ENCODE assay signal across 8 mouse cellular contexts in the genomic region with DNA sequence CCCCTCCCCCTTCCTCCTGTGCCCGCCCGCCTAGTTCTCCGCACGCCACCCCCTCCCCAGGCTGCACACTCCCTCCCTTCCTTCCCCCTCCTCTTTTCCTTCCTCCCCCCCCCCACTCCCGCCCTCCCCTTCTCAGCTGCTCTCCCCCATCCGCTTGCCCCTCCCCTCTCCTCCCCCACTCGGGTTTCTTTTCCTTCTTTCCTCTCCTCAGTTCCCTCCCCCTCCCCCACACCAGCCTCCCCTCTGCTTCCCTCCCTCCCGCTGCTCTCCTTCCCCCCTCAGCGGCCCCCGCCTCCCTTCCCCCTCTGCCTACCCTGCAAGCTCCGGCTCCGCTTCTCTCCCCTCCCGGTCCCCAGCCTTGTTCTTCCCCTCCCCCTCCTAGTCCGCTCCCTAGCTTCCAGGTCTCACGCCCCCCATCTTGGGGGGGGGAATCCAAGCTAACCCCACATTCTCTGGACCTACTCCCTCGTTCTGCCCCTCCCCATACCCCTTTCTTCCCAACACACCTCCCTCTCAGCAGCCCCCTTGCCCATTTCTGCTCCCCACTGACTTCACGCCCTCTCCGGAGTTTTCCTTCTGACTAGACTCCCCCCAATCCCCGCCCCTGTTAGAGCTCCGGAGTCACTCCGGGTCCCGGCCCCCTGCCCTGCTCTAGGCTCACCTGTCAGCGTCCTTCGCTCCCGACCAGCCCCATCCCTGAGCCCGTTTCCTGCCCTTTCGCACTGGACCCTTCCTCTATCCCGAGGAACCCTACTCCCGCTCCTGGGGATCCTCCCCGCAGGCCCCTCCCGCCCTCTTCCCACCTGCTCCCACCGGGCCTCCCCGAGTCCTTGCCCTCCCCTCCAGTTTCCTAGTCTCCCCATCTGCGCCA. TPM values are rescaled to one million over a fixed set of nuclear protein-coding genes. Genes with fewer than 3 reads are reported as not detected.
DNase-seq lines count a peak whose midpoint lies in the region; ATAC-seq and TF ChIP-seq lines count a peak whose summit lies in the region.

No protein-coding gene starts in this region.

- H3K4me2 ChIP-seq in heart, embryonic 16.5 days (ENCODE audit: low read depth, low read length): peak overlapping the region; percentile 94

- TF ChIP-seq CTCF in G1E (IDR thresholded peaks at IDR 0.05; ENCODE audit: low read depth, low read length): no peak

- WGBS in forebrain, embryonic 10.5 days: 1% methylated on average over 29 of the region's 34 CpGs
- WGBS in heart, embryonic 16.5 days: under 1% methylated on average over 29 of the region's 34 CpGs

- peak overlapping the region; percentile 16; the same call in 1 of the 2 replicates for H3K4me3 ChIP-seq in G1E (ENCODE audit: low read depth, low read length)
- peak overlapping the region; percentile 63 for H3K4me3 ChIP-seq in forebrain, embryonic 10.5 days
- peak overlapping the region; percentile 87 for H3K4me3 ChIP-seq in heart, embryonic 16.5 days (ENCODE audit: low read length)

- H3K4me1 ChIP-seq in G1E (ENCODE audit: insufficient read depth, low read depth, low read length): peaks cover 6% of the 10 kb centered on the region
- H3K4me1 ChIP-seq in forebrain, embryonic 10.5 days: peaks cover 64% of the 10 kb centered on the region
- H3K4me1 ChIP-seq in heart, embryonic 16.5 days (ENCODE audit: control insufficient read depth, insufficient read depth, low read length): peaks cover 10% of the 10 kb centered on the region

- H3K9ac ChIP-seq in heart, embryonic 16.5 days (ENCODE audit: low read length): peak overlapping the region; percentile 93

- no peak for DNase-seq in G1E (ENCODE audit: low spot score)
- peak; percentile 93 for DNase-seq in brain, adult 2 months (ENCODE audit: low read depth, low spot score)
- peak; percentile 97 for DNase-seq in forebrain, embryonic 10.5 days (ENCODE audit: extremely low spot score, low spot score)
- peak; percentile 32 to 44 for DNase-seq in layer of hippocampus, postnatal 36 days
- DNase-seq in lung, postnatal 25 days (ENCODE audit: low spot score): peak; percentile 81
- DNase-seq in right cerebral cortex, postnatal 14 days: peak; percentile 92
- DNase-seq in MN1 (ENCODE audit: low spot score): no peak

- ATAC-seq in G1E (ENCODE audit: extremely low read depth, insufficient number of reproducible peaks, low FRiP score, poor library complexity, severe bottlenecking): no peak
- ATAC-seq in heart, embryonic 16.5 days (replicated peaks; ENCODE audit: extremely low read depth, insufficient read depth, low FRiP score): peak; percentile 63

- no peaks in the 10 kb centered on the region for H3K9me3 ChIP-seq in G1E (replicated peaks)
- H3K9me3 ChIP-seq in forebrain, embryonic 10.5 days: peaks cover 12% of the 10 kb centered on the region; the same call in 1 of the 2 replicates
- H3K9me3 ChIP-seq in heart, embryonic 16.5 days (replicated peaks; ENCODE audit: control insufficient read depth, low read length): no peaks in the 10 kb centered on the region; the same call in 1 of the 2 replicates

- H3K36me3 ChIP-seq in G1E (replicated peaks): no peaks in the 10 kb centered on the region
- H3K36me3 ChIP-seq in forebrain, embryonic 10.5 days (replicated peaks): peaks cover 26% of the 10 kb centered on the region
- H3K36me3 ChIP-seq in heart, embryonic 16.5 days (ENCODE audit: control insufficient read depth, insufficient read depth): peaks cover 15% of the 10 kb centered on the region

- H3K27ac ChIP-seq in forebrain, embryonic 10.5 days: peak overlapping the region; percentile 96
- peak overlapping the region; percentile 95 for H3K27ac ChIP-seq in heart, embryonic 16.5 days (ENCODE audit: low read length)

- H3K27me3 ChIP-seq in G1E (ENCODE audit: insufficient read depth, low read length): peaks cover 20% of the 10 kb centered on the region; the same call in 1 of the 2 replicates
- peaks cover 46% of the 10 kb centered on the region for H3K27me3 ChIP-seq in forebrain, embryonic 10.5 days (ENCODE audit: poor library complexity, severe bottlenecking)
- H3K27me3 ChIP-seq in heart, embryonic 16.5 days (ENCODE audit: control insufficient read depth, insufficient read depth, low read length): 0 out of 2 replicates have a peak, but pooled peaks cover 2% of the 10 kb centered on the region

RNA-seq across cellular contexts. Expression of gene Zfp467, which starts 1.1 kb away (rescaled TPM):
- total RNA-seq in G1E (2014; fragmentation: Nextera tagmentation) (not detected in 2 replicates), G1E (2017) (0.05 and 0.64 TPM in 2 replicates)
- 0.02 and 0.07 TPM in 2 replicates for polyA plus RNA-seq in G1E (2012)
- polyA plus RNA-seq in forebrain, embryonic 10.5 days (2016; fragmentation: Nextera tagmentation; extraction: Ambion mirVana): 12.9 and 13.1 TPM in 2 replicates
- polyA plus RNA-seq in heart, embryonic 16.5 days (2015; fragmentation: Nextera tagmentation; extraction: Ambion mirVana): 20.3 and 22.1 TPM in 2 replicates
- total RNA-seq in layer of hippocampus, postnatal 36 days (2021): 10 to 100 TPM; 21.4 to 22.8 TPM

RNA-seq across cellular contexts. Expression of gene Sspo, which starts 3.5 kb away (rescaled TPM):
- total RNA-seq in G1E (2014; fragmentation: Nextera tagmentation) (not detected in 2 replicates), G1E (2017) (under 0.01 TPM in 1 of 2 replicates, not detected in the other)
- polyA plus RNA-seq in G1E (2012): not detected in 2 replicates
- polyA plus RNA-seq in forebrain, embryonic 10.5 days (2016; fragmentation: Nextera tagmentation; extraction: Ambion mirVana): 0.15 and 0.19 TPM in 2 replicates
- polyA plus RNA-seq in heart, embryonic 16.5 days (2015; fragmentation: Nextera tagmentation; extraction: Ambion mirVana): 0.42 and 0.43 TPM in 2 replicates
- 1 to 10 TPM; 1.4 to 2.8 TPM for total RNA-seq in layer of hippocampus, postnatal 36 days (2021)

RNA-seq across cellular contexts. Expression of gene Krba1, which starts 49.2 kb away (rescaled TPM):
- total RNA-seq in G1E (2014; fragmentation: Nextera tagmentation) (not detected in 2 replicates), G1E (2017) (0.12 and 0.33 TPM in 2 replicates)
- not detected in 2 replicates for polyA plus RNA-seq in G1E (2012)
- 23.7 and 24.5 TPM in 2 replicates for polyA plus RNA-seq in forebrain, embryonic 10.5 days (2016; fragmentation: Nextera tagmentation; extraction: Ambion mirVana)
- polyA plus RNA-seq in heart, embryonic 16.5 days (2015; fragmentation: Nextera tagmentation; extraction: Ambion mirVana): 17.6 and 18.6 TPM in 2 replicates
- 10 to 100 TPM; 35.1 to 47.4 TPM for total RNA-seq in layer of hippocampus, postnatal 36 days (2021)

Comparison
In these comparisons a context has a peak if more than half of its experiments do, and no peak if none do; other contexts are left out.
1. DNase-seq: peak in brain, adult 2 months (single experiment), forebrain, embryonic 10.5 days (single experiment), layer of hippocampus, postnatal 36 days (2 of 2), lung, postnatal 25 days (single experiment) and right cerebral cortex, postnatal 14 days (single experiment); none in G1E (single experiment) and MN1 (single experiment).
2. H3K4me3 ChIP-seq: peak in every context shown above with its lines; median percentile 87 in heart, embryonic 16.5 days; 63 in forebrain, embryonic 10.5 days; 16 in G1E.
3. RNA of gene Zfp467, which starts 1.1 kb away (polyA plus RNA-seq): 20.3 to 22.1 TPM in heart, embryonic 16.5 days and 12.9 to 13.1 TPM in forebrain, embryonic 10.5 days; 0.02 to 0.07 TPM in G1E; every median in the first group is over 10 times any median in the second.
4. RNA of gene Krba1, which starts 49.2 kb away (polyA plus RNA-seq): 23.7 to 24.5 TPM in forebrain, embryonic 10.5 days and 17.6 to 18.6 TPM in heart, embryonic 16.5 days; not detected in G1E; every median in the first group is over 10 times any median in the second.